Mouse (Mus musculus) forebrain, embryonic 15.5 days (tissue): ENCODE results near the gene Fabp6. TPM values are rescaled to one million over a fixed set of nuclear protein-coding genes. Genes with fewer than 3 reads are reported as not detected.
A peak's percentile ranks its signal among the peaks of the same experiment; 100 is the strongest.

Experiments used
- ATAC-seq: fragments of 200-750 bp; cut with Nextera tagmentation; replicated peaks from 2 replicates; pipeline ENCODE4 v1.8.0; 2017; ENCODE audit warnings: mild to moderate bottlenecking, moderate TSS enrichment, moderate library complexity
- H3K27ac ChIP-seq: fragments of 300-500 bp; sonication (generic); replicated peaks from 2 replicates; pipeline ENCODE4 v1.5.1; 2015; ENCODE audit warnings: mild to moderate bottlenecking, inconsistent platforms
- H3K27me3 ChIP-seq: fragments of 300-500 bp; sonication (generic); 2 replicates; pipeline ENCODE4 v1.6.1; 2015; ENCODE audit warnings: inconsistent platforms
- H3K36me3 ChIP-seq: fragments of 300-500 bp; sonication (generic); 2 replicates; pipeline ENCODE4 v1.6.1; 2015; ENCODE audit warnings: mild to moderate bottlenecking, inconsistent platforms
- H3K4me1 ChIP-seq: fragments of 300-500 bp; sonication (generic); 2 replicates; pipeline ENCODE4 v1.6.1; 2015; ENCODE audit warnings: inconsistent platforms
- H3K4me2 ChIP-seq: fragments of 300-500 bp; sonication (generic); replicated peaks from 2 replicates; pipeline ENCODE4 v1.6.1; 2015; ENCODE audit warnings: mild to moderate bottlenecking, inconsistent platforms
- H3K4me3 ChIP-seq: fragments of 300-500 bp; sonication (generic); 2 replicates; pipeline ENCODE4 v1.5.1; 2015; ENCODE audit warnings: mild to moderate bottlenecking, inconsistent platforms
- H3K9ac ChIP-seq: fragments of 300-500 bp; sonication (generic); replicated peaks from 2 replicates; pipeline ENCODE4 v1.6.1; 2015; ENCODE audit warnings: mild to moderate bottlenecking, inconsistent platforms
- H3K9me3 ChIP-seq: fragments of 300-500 bp; sonication (generic); 2 replicates; pipeline ENCODE4 v1.6.1; 2016; ENCODE audit warnings: inconsistent platforms
- WGBS: fragments of 180-500 bp; shearing (Covaris S2); methylation state at CpG from one replicate; pipeline ENCODE4 v1.1.7; 2015; ENCODE audit warnings: mixed read lengths; 5-methylcytosine and 5-hydroxymethylcytosine counted together
- polyA plus RNA-seq: library from polyadenylated mRNA; unstranded; fragments of >200 nt; fragmentation: Nextera tagmentation; extraction: Ambion mirVana; gene quantifications from 2 replicates; pipeline ENCODE4 v1.2.1, GENCODE M21; 2015

Fabp6 gene
- polyA plus RNA-seq, 1 experiment from 2014 or later: not detected

- no peak for ATAC-seq
- 81% methylated on average over 5 of the region's 5 CpGs for WGBS
- Histone ChIP-seq H3K4me3 (no peak overlapping the region), H3K4me1 (peaks cover 17% of the 10 kb centered on the region), H3K4me2 (no peak overlapping the region), H3K9ac (no peak overlapping the region), H3K36me3 (no peaks in the 10 kb centered on the region), H3K9me3 (no peaks in the 10 kb centered on the region), H3K27me3 (no peaks in the 10 kb centered on the region), H3K27ac (no peak overlapping the region)
Measured at GRCm38 (mm10) chr11:43621769-43622168, 20.4 kb upstream of the Fabp6 start.

GRCm38 (mm10) chr11:43618403-43618802 is 17.1 kb upstream of the Fabp6 start:
- H3K4me2 ChIP-seq: no peak overlapping the region
- H3K4me1 ChIP-seq: peaks cover 10% of the 10 kb centered on the region
- H3K9me3 ChIP-seq: no peaks in the 10 kb centered on the region
- no peaks in the 10 kb centered on the region for H3K36me3 ChIP-seq
- no peak overlapping the region for H3K4me3 ChIP-seq
- H3K27ac ChIP-seq: peak overlapping the region; percentile 31; the same call in 1 of the 2 replicates
- no peak overlapping the region for H3K9ac ChIP-seq
- 44% methylated on average over 7 of the region's 7 CpGs for WGBS
- peak; percentile 61 for ATAC-seq
- no peaks in the 10 kb centered on the region for H3K27me3 ChIP-seq

- ATAC-seq: peak; percentile 27
- 37% methylated on average over 5 of the region's 5 CpGs for WGBS
- no peak overlapping the region for H3K9ac ChIP-seq
- H3K27ac ChIP-seq: peak overlapping the region; percentile 31; the same call in 1 of the 2 replicates
- H3K9me3 ChIP-seq: no peaks in the 10 kb centered on the region
- H3K36me3 ChIP-seq: no peaks in the 10 kb centered on the region
- no peak overlapping the region for H3K4me3 ChIP-seq
- no peak overlapping the region for H3K4me2 ChIP-seq
- H3K27me3 ChIP-seq: no peaks in the 10 kb centered on the region
- H3K4me1 ChIP-seq: peaks cover 15% of the 10 kb centered on the region
Measured at GRCm38 (mm10) chr11:43617924-43618323, 16.6 kb upstream of the Fabp6 start.

DNA sequence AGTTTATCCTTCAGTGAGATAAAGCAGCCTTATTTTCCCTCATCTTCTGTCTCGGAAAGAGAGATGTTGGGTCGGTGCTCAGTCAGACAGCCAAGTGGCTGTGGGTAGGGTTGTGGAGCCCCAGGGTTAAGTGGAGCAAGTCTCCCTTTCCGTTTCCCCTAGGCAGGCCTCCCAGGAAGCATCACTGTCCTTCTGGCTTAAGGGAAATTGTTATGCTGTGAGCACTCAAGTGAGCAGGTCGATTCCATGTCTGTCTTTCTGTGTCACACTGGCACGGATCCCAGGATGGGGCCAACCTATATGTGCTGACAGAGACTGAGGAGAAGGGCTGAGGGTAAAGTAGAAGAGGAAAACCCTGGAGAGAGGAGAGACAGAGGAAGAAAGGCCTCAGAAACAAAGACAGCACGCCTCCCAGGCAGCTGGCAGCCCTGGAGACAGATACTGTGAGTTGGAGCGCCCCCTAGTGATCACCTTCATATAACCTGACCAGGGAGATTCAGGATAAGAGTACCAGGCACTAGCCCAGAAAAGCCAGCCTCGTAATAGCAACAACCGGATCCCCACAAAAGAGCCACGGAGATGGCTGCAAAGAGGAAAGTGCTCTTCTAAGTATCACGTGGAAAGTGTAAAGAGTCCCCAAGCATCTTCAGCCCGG is 11.6 kb upstream of the Fabp6 start:
- no peaks in the 10 kb centered on the region for H3K27me3 ChIP-seq
- peak overlapping the region; percentile 76 for H3K27ac ChIP-seq
- H3K9me3 ChIP-seq: no peaks in the 10 kb centered on the region
- peaks cover 21% of the 10 kb centered on the region for H3K4me1 ChIP-seq
- H3K9ac ChIP-seq: peak overlapping the region; percentile 20; the same call in 1 of the 2 replicates
- no peak overlapping the region for H3K4me3 ChIP-seq
- H3K36me3 ChIP-seq: no peaks in the 10 kb centered on the region
- H3K4me2 ChIP-seq: no peak overlapping the region
- ATAC-seq: peak; percentile 88
- 22% methylated on average over 12 of the region's 12 CpGs for WGBS

- no peaks in the 10 kb centered on the region for H3K27me3 ChIP-seq
- ATAC-seq: no peak
- H3K4me1 ChIP-seq: peaks cover 16% of the 10 kb centered on the region
- H3K4me3 ChIP-seq: no peak overlapping the region
- no peak overlapping the region for H3K4me2 ChIP-seq
- H3K9me3 ChIP-seq: no peaks in the 10 kb centered on the region
- 75% methylated on average over 5 of the region's 5 CpGs for WGBS
- no peak overlapping the region for H3K9ac ChIP-seq
- H3K27ac ChIP-seq: no peak overlapping the region
- no peaks in the 10 kb centered on the region for H3K36me3 ChIP-seq
Measured at GRCm38 (mm10) chr11:43610662-43611033, 9.3 kb upstream of the Fabp6 start.

DNA sequence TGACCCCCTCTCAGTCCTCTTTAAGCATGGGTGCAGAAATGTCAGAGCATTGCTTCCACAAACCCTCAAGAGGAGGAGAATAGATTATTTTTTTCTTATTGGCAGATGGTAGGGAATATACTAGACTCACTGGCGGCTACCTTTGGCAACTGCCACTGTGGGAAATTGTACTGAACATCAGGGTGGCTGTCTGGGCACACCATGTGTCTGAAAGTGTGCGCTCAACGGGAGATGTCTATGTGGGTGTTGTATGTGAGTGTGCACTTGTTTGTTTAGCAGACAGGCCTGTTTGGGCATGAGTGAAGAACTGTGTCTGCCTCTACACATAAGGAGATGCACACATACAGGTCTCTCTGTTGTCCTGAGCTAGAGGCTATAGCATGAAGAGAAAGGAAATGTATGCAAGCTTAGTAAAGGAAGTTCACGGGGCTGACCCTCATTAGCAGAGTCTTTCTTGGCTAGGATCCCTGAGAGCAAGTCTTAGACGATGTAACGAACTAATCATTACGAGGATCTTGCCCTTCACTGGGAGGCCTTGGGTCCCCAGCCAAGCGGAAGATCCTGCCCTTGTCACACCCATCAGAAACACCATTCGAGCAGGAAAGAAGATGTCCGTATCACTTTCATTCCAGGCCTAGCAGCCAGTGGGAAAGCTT is 8.8 kb upstream of the Fabp6 start:
- Histone ChIP-seq H3K9ac (no peak overlapping the region), H3K4me2 (no peak overlapping the region), H3K9me3 (no peaks in the 10 kb centered on the region), H3K4me3 (no peak overlapping the region), H3K4me1 (peaks cover 16% of the 10 kb centered on the region), H3K27me3 (no peaks in the 10 kb centered on the region), H3K36me3 (no peaks in the 10 kb centered on the region), H3K27ac (no peak overlapping the region)
- 43% methylated on average over 10 of the region's 10 CpGs for WGBS
- no peak for ATAC-seq

- Histone ChIP-seq H3K27ac (no peak overlapping the region), H3K9me3 (no peaks in the 10 kb centered on the region), H3K4me1 (peaks cover 16% of the 10 kb centered on the region), H3K4me3 (no peak overlapping the region), H3K27me3 (no peaks in the 10 kb centered on the region), H3K4me2 (no peak overlapping the region), H3K36me3 (no peaks in the 10 kb centered on the region), H3K9ac (no peak overlapping the region)
- 22% methylated on average over 3 of the region's 3 CpGs for WGBS
- no peak for ATAC-seq
Measured at GRCm38 (mm10) chr11:43608440-43608839, 7.1 kb upstream of the Fabp6 start.

DNA sequence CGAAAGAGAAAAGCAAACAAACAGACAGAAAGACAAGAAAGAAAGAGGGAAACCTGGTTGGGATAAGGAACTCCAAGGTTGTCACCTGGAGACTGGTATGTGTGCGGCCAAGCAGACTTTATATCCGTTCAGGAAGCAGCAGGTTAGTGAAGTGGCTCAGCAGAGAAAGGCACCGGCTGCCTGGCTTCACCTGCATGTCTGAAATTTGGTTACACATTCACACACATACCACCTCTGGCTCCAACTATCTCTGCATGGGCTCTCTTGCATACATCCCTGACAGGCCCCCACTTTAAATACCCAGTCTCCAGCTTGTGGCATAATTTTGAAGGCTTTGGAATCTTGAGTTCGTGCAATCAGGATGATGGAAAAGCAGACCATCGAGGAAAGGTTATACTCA is 4.5 kb upstream of the Fabp6 start:
- Histone ChIP-seq H3K9me3 (no peaks in the 10 kb centered on the region), H3K27me3 (no peaks in the 10 kb centered on the region), H3K36me3 (no peaks in the 10 kb centered on the region), H3K4me3 (no peak overlapping the region), H3K9ac (no peak overlapping the region), H3K4me1 (0 out of 2 replicates have a peak, but pooled peaks cover 7% of the 10 kb centered on the region), H3K4me2 (no peak overlapping the region), H3K27ac (no peak overlapping the region)
- 89% methylated on average over 6 of the region's 6 CpGs for WGBS
- ATAC-seq: no peak

DNA sequence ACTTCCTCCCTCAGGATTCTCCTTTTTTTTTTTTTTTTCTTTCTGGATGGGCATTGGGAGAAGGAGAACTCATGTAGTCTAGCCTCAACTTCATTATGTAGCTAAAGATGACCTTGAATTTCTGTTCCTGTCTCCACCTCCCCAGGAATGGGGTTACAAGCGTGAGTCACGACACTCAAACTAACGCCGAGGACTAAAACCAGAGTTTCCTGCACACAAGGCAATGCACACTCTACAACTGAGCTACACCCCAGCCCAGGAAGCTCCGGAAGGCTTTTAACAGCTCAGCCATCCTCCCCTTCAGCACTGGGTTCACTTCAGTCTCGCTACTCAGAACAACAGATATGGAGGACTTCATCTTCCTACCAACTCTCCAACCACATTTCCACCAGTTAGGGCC is 3.6 kb upstream of the Fabp6 start:
- H3K9me3 ChIP-seq: no peaks in the 10 kb centered on the region
- 0 out of 2 replicates have a peak, but pooled peaks cover 1% of the 10 kb centered on the region for H3K4me1 ChIP-seq
- no peak overlapping the region for H3K27ac ChIP-seq
- H3K4me2 ChIP-seq: no peak overlapping the region
- no peaks in the 10 kb centered on the region for H3K27me3 ChIP-seq
- H3K4me3 ChIP-seq: no peak overlapping the region
- WGBS: 94% methylated on average over 6 of the region's 6 CpGs
- H3K36me3 ChIP-seq: no peaks in the 10 kb centered on the region
- no peak for ATAC-seq
- no peak overlapping the region for H3K9ac ChIP-seq

DNA sequence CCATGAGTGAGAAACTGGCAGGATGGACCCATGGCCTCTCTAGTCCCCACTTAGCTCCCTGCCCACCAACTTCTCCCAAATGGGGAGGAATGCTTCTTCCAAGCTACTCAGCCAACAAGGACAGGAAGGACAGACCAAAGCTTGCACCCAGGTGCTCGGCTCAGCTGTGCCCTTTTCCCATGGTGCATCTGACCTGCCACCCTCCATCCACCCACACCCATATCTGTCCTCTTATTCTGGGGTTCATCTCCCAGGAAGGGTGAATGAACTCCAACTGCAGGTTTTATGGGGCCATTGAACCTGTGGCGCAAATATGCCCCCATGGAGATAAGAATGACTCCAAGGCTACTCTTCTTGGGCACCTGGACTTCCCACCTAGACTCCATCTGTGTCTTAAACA is 2.9 kb upstream of the Fabp6 start:
- no peak for ATAC-seq

GRCm38 (mm10) chr11:43589530-43590072 is 11.7 kb downstream of the Fabp6 start:
- H3K36me3 ChIP-seq: peaks cover 5% of the 10 kb centered on the region; the same call in 1 of the 2 replicates
- no peak overlapping the region for H3K9ac ChIP-seq
- 72% methylated on average over 6 of the region's 6 CpGs for WGBS
- no peaks in the 10 kb centered on the region for H3K4me1 ChIP-seq
- H3K4me3 ChIP-seq: no peak overlapping the region
- H3K9me3 ChIP-seq: no peaks in the 10 kb centered on the region
- H3K4me2 ChIP-seq: no peak overlapping the region
- ATAC-seq: no peak
- no peaks in the 10 kb centered on the region for H3K27me3 ChIP-seq
- no peak overlapping the region for H3K27ac ChIP-seq

More for the DNA sequence above, 2.9 kb upstream of the Fabp6 start:
- no peaks in the 10 kb centered on the region for H3K36me3 ChIP-seq
- no peak overlapping the region for H3K4me2 ChIP-seq
- 92% methylated on average over 2 of the region's 2 CpGs for WGBS
- H3K27ac ChIP-seq: no peak overlapping the region
- H3K9me3 ChIP-seq: no peaks in the 10 kb centered on the region
- no peak overlapping the region for H3K9ac ChIP-seq
- no peaks in the 10 kb centered on the region for H3K4me1 ChIP-seq
- no peak overlapping the region for H3K4me3 ChIP-seq
- H3K27me3 ChIP-seq: no peaks in the 10 kb centered on the region

- 0 out of 2 replicates have a peak, but pooled peaks have one; percentile 51 for ATAC-seq
- H3K9ac ChIP-seq: no peak within 1 kb of the TSS
- H3K27ac ChIP-seq: no peak within 1 kb of the TSS
- peaks cover 10% of the 10 kb centered on the region; the same call in 1 of the 2 replicates for H3K36me3 ChIP-seq
- no peak within 1 kb of the TSS for H3K4me3 ChIP-seq
- no peaks in the 10 kb centered on the region for H3K9me3 ChIP-seq
- H3K27me3 ChIP-seq: no peaks in the 10 kb centered on the region
- no peak within 1 kb of the TSS for H3K4me2 ChIP-seq
- WGBS: 72% methylated on average over 7 of the region's 7 CpGs
- no peaks in the 10 kb centered on the region for H3K4me1 ChIP-seq
Measured at GRCm38 (mm10) chr11:43586324-43587090, 14.8 kb downstream of the Fabp6 start, which contains the start of gene 4933415A04Rik. Gene 4933415A04Rik, plus strand, starts transcription at chr11:43587040.
